Mouse (Mus musculus) forebrain, embryonic 16.5 days (tissue): ENCODE measurements at regions not wholly inside any gene's neighbourhood (a gene's known extent, or its start where the extent isn't known, plus 50 kb on each side); places are given as distances from the start of the nearest gene placed in this dataset.

Source experiments
- ATAC-seq: fragments of 200-750 bp; cut with Nextera tagmentation; 2 replicates; pipeline ENCODE4 v1.8.0; 2017; ENCODE audit warnings: mild to moderate bottlenecking, moderate library complexity
- H3K27ac ChIP-seq: fragments of 300-500 bp; sonication (generic); 2 replicates; pipeline ENCODE4 v1.5.1; 2014; ENCODE audit warnings: low read length, control low read depth
- H3K27me3 ChIP-seq: fragments of 300-500 bp; sonication (generic); replicated peaks from 2 replicates; pipeline ENCODE4 v1.6.1; 2014; ENCODE audit warnings: low read length; ENCODE audit not compliant: control insufficient read depth, insufficient read depth
- H3K36me3 ChIP-seq: fragments of 300-500 bp; sonication (generic); 2 replicates; pipeline ENCODE4 v1.6.1; 2014; ENCODE audit not compliant: control insufficient read depth, insufficient read depth
- H3K4me1 ChIP-seq: fragments of 300-500 bp; sonication (generic); replicated peaks from 2 replicates; pipeline ENCODE4 v1.6.1; 2014; ENCODE audit warnings: low read length; ENCODE audit not compliant: control insufficient read depth, insufficient read depth
- H3K4me2 ChIP-seq: fragments of 300-500 bp; sonication (generic); 2 replicates; pipeline ENCODE4 v1.6.1; 2014; ENCODE audit warnings: mild to moderate bottlenecking, low read length, control low read depth
- H3K4me3 ChIP-seq: fragments of 300-500 bp; sonication (generic); replicated peaks from 2 replicates; pipeline ENCODE4 v1.5.1; 2014; ENCODE audit warnings: mild to moderate bottlenecking, low read length, control low read depth
- H3K9ac ChIP-seq: fragments of 300-500 bp; sonication (generic); replicated peaks from 2 replicates; pipeline ENCODE4 v1.6.1; 2014; ENCODE audit warnings: low read depth, low read length, control low read depth
- H3K9me3 ChIP-seq: fragments of 300-500 bp; sonication (generic); 2 replicates; pipeline ENCODE4 v1.6.1; 2016; ENCODE audit warnings: low read length; ENCODE audit not compliant: control insufficient read depth
- WGBS: fragments of 180-500 bp; shearing (Covaris S2); extraction: QIAGEN DNeasy Blood & Tissue Kit; methylation state at CpG from one replicate; pipeline ENCODE4 v1.1.7; 2014; 5-methylcytosine and 5-hydroxymethylcytosine counted together

- no peak overlapping the region for H3K4me3 ChIP-seq
- H3K4me1 ChIP-seq = no peaks in the 10 kb centered on the region
- H3K4me2 ChIP-seq = no peak overlapping the region
- no peaks in the 10 kb centered on the region for H3K9me3 ChIP-seq
- ATAC-seq = no peak
- no peaks in the 10 kb centered on the region for H3K27me3 ChIP-seq
- no peaks in the 10 kb centered on the region for H3K36me3 ChIP-seq
- 80% methylated on average over 1 of the region's 1 CpGs for WGBS
- no peak overlapping the region for H3K27ac ChIP-seq
- no peak overlapping the region for H3K9ac ChIP-seq
These were observed 58.9 kb upstream of the Pdc start for GRCm38 (mm10) chr1:150260355-150260754.

GRCm38 (mm10) chr1:150266502-150266901 is 52.7 kb upstream of the Pdc start:
- Histone ChIP-seq H3K4me3 (no peak overlapping the region), H3K4me1 (no peaks in the 10 kb centered on the region), H3K27me3 (no peaks in the 10 kb centered on the region), H3K9me3 (no peaks in the 10 kb centered on the region), H3K36me3 (no peaks in the 10 kb centered on the region), H3K27ac (no peak overlapping the region), H3K9ac (no peak overlapping the region), H3K4me2 (no peak overlapping the region)
- ATAC-seq = peak; percentile 64; the same call in 1 of the 2 replicates
- WGBS = 44% methylated on average over 3 of the region's 3 CpGs

- H3K4me3 ChIP-seq = no peak overlapping the region
- H3K4me2 ChIP-seq = no peak overlapping the region
- no peak overlapping the region for H3K27ac ChIP-seq
- no peaks in the 10 kb centered on the region for H3K9me3 ChIP-seq
- H3K36me3 ChIP-seq = no peaks in the 10 kb centered on the region
- WGBS = 88% methylated on average over 3 of the region's 3 CpGs
- H3K4me1 ChIP-seq = no peaks in the 10 kb centered on the region
- H3K27me3 ChIP-seq = no peaks in the 10 kb centered on the region
- H3K9ac ChIP-seq = no peak overlapping the region
- ATAC-seq = no peak
These were observed 52.2 kb upstream of the Pdc start for GRCm38 (mm10) chr1:150267003-150267402.
